Mouse (Mus musculus): ENCODE results near the gene Prodh2.

Gene Prodh2

GRCm38 (mm10) chr7:30549880-30550279 is 56.5 kb downstream of the Prodh2 start:
- no peak for DNase-seq (ENCODE audit: low read depth, low spot score)

- no peak for DNase-seq (ENCODE audit: low read depth, low spot score)
These were observed 57.2 kb downstream of the Prodh2 start for GRCm38 (mm10) chr7:30550603-30551002.

GRCm38 (mm10) chr7:30551445-30552101 is 58.2 kb downstream of the Prodh2 start:
- no peak for DNase-seq (ENCODE audit: low read depth, low spot score)

- peak; percentile 99 for DNase-seq (ENCODE audit: low read depth, low spot score)
These were observed 58.9 kb downstream of the Prodh2 start, which contains the start of the genes Hspb6 and Proser3 for GRCm38 (mm10) chr7:30552102-30553020. Hspb6 (plus strand) TSS chr7:30552178. Proser3 (minus strand) TSS chr7:30552299.

- DNase-seq (ENCODE audit: low read depth, low spot score) = no peak
These were observed 59.7 kb downstream of the Prodh2 start for GRCm38 (mm10) chr7:30553021-30553589.

- no peak for DNase-seq (ENCODE audit: low read depth, low spot score)
These were observed 60.6 kb downstream of the Prodh2 start for GRCm38 (mm10) chr7:30553810-30554584.

GRCm38 (mm10) chr7:30556894-30557536 is 63.6 kb downstream of the Prodh2 start:
- peak; percentile 48 for DNase-seq (ENCODE audit: low read depth, low spot score)

GRCm38 (mm10) chr7:30557901-30558514 is 64.6 kb downstream of the Prodh2 start:
- DNase-seq (ENCODE audit: low read depth, low spot score) = peak; percentile 42

- DNase-seq (ENCODE audit: low read depth, low spot score) = no peak
These were observed 65.4 kb downstream of the Prodh2 start for GRCm38 (mm10) chr7:30558656-30559442.

- DNase-seq (ENCODE audit: low read depth, low spot score) = peak; percentile 98
These were observed 66.1 kb downstream of the Prodh2 start, which contains the start of gene Lin37 for GRCm38 (mm10) chr7:30559443-30559954. Lin37 (minus strand) TSS chr7:30559838.

- no peak for DNase-seq (ENCODE audit: low read depth, low spot score)
These were observed 66.9 kb downstream of the Prodh2 start for GRCm38 (mm10) chr7:30560296-30560695.

GRCm38 (mm10) chr7:30562526-30563116 is 69.2 kb downstream of the Prodh2 start:
- DNase-seq (ENCODE audit: low read depth, low spot score) = no peak
